Mouse (Mus musculus): ENCODE data around the gene Acox2. TPM values are rescaled to one million over a fixed set of nuclear protein-coding genes. Genes with fewer than 3 reads are reported as not detected.
A peak's percentile ranks its signal among the peaks of the same experiment; 100 is the strongest.
"Not testable (repeated sequence)": the region's sequence is repeated elsewhere in the genome, so short reads cannot be mapped to it uniquely, and the experiment has no call there.

Gene Acox2
- not detected for total RNA-seq (2021)

- DNase-seq: no peak
Observed at GRCm38 (mm10) chr14:8259166-8259565, at the start of gene Acox2. Gene Acox2 (minus strand): TSS chr14:8259353.

DNA sequence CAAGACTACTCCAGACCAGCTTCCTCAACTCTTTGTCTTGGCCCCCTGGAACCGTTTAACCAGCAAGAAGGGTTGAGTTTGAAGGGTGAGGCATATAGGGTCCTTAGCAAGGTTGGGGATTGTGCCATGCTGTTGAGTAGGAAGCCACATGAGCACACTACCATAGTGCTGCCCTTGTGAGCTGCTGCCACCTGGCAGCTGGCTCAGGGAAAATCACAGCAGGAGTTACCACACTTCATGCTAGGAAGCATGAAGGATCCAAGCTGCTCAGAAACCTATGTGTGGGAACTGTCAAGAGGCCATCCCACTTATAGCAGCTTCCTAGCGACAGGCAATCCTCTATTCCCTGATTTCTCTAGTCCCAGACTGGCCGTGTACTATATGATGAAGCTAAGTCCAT is 49.5 kb upstream of the Acox2 start:
- DNase-seq: no peak

GRCm38 (mm10) chr14:8306884-8307283 is 47.7 kb upstream of the Acox2 start:
- no peak for DNase-seq

- no peak for DNase-seq
Observed at GRCm38 (mm10) chr14:8305014-8305413, 45.9 kb upstream of the Acox2 start.

GRCm38 (mm10) chr14:8304082-8304481 is 44.9 kb upstream of the Acox2 start:
- DNase-seq: no peak

DNA sequence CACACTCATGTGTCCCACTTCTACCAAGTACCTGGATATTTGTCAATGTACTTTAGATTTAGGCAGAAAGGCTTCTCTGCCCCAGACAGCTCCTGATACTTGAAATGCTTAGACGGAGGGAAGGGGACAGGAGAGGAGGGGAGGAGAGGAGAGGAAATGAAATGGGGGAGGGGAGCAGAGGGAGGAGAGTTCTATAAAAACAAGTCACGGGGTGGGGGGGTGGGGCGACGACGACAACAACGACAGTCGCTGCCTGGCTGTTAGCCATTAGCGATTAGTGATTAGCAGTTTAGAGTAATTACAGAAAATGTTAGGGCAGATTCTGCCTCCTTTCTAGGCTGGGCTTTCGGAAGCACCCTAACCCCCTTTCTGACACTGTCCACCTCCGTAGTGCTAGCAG is 43.5 kb upstream of the Acox2 start:
- DNase-seq: no peak

DNA sequence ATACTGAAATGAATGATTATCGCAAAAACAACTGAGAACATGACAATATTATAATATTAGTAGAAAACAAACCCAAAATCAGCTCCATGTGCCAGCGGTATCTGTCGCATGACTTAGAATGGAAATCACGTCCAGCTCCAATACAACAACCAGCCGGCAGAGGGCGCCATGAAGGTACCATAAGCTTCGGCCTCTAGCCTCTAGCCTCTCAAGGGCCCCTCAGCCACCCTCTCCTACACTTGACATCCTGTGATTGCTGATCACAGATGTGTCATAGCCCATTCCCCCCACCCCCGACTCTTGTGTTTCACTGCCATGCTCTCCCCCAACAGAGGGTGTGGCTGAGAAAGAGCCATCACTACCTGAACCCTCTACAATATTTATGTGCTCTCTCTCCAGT is 41.1 kb upstream of the Acox2 start:
- no peak for DNase-seq

DNA sequence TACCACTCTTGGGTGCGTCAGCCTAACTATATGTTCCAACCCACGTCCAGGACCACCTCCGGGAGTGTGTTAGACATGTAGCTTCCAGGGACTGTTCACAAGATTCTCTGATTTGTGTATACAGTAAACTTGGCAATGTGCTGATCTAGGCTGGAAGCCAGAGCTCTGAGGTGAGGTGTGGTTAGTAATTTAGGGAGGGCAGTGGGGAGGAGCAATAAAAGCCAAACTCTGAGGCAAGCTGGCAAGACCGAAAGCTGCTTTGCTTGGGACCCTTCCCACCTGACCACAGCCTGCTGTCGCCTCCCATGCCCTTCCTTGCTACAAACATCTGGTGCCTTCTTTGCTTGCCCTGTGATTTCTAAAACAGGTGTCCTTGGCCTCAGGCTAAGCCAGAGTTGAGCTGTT is 38.7 kb upstream of the Acox2 start:
- no peak for DNase-seq

DNA sequence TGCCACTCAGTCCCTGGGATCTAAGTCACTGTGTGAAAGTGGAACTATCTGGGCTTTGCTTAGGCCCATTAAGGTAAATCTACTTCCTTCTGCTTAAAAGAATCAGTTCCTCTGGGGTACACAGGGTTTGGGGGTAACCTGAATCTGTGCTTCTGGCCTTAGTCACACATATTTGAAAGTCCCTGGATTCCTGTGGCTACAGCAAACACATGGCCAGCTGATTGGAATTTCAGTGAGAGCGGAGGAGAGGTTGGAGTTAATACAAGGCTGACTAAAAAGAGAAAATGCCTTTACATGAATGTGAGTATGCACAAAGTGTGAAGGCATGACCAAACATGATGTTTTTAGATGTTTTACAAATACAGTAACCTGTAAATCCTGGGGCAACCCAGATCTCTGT is 35.1 kb upstream of the Acox2 start:
- DNase-seq: no peak

DNA sequence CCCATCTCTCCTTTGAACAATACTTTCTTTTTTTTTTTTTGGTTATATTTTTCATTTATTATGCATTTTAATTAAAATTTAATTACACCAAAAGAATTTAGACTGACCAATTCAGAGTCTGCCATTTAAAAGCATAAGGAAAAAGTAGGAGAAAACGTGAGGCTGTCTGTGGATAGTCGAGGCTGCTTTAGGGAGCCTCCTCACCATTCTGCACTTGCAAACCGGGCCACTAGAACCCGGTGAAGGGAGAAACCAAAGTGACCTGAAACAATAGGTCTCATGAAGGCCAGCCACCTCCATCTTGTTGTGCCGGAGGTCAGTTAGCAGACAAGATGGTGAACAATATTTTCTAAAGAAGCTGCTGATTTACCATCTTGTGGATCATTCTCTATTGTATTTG is 27.4 kb upstream of the Acox2 start:
- DNase-seq: not testable (repeated sequence)

GRCm38 (mm10) chr14:8283784-8284183 is 24.6 kb upstream of the Acox2 start:
- DNase-seq: no peak

DNA sequence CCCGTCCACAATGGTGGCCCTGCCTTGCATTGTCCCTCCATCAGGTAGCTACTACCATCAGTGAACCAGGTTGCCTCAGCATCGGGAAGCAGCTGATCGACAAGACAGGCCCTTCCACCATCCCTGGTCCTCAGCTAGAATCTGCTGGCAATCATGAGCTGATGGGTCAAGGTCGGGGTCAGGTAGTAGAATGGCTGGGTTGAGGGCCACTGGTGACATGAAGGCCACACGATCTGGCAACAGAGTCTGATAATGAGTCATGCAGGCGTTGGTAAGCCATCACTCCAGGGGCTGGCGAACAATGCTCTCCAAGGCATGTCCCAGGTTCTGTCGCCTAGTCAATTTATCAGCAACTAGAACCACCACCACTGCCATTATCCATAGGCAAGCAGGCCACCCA is 12.1 kb upstream of the Acox2 start:
- not testable (repeated sequence) for DNase-seq

DNA sequence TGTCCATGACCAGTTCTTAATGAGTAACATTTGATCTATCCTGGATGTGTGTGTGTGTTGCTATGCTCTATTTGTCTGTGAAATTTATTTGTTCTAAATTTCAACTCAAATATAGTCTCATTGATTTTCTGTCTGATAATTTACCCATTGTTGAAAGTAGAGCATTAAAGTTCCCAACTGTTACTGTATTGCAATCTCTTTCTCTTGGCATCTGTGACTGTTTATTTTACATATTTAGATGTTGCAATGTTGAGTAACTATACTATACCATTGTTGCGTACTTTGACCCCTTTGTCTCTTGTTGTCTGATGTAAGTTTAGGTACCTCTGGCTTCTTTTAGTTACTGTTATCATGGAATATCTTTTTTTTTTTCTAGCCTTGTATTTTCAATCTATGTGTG is 5.2 kb upstream of the Acox2 start:
- no peak for DNase-seq

- no peak for DNase-seq
Observed at GRCm38 (mm10) chr14:8262242-8262641, 3.1 kb upstream of the Acox2 start.

DNA sequence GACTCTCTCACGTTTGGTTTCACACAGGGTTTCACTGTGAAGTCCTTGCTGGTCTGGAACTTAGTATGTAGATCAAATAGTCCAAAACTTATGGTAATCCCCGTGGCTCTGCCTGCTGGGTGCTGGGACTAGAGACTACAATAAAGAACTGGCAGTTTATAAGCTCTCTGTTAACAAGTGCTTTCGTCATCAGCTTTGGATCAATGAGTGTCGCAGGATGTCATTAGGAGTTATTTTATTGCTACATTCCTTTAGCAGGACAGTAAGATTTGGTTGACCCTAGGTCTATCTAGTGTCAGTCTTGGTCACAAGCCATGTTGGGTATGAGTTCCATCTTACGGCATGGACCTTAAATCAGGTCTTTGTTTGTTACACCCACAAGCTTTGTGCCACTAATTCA is 1.1 kb upstream of the Acox2 start:
- DNase-seq: no peak

GRCm38 (mm10) chr14:8258752-8259151 is 401 bp downstream of the Acox2 start:
- DNase-seq: no peak

GRCm38 (mm10) chr14:8258335-8258627 is 872 bp downstream of the Acox2 start:
- DNase-seq: no peak

DNA sequence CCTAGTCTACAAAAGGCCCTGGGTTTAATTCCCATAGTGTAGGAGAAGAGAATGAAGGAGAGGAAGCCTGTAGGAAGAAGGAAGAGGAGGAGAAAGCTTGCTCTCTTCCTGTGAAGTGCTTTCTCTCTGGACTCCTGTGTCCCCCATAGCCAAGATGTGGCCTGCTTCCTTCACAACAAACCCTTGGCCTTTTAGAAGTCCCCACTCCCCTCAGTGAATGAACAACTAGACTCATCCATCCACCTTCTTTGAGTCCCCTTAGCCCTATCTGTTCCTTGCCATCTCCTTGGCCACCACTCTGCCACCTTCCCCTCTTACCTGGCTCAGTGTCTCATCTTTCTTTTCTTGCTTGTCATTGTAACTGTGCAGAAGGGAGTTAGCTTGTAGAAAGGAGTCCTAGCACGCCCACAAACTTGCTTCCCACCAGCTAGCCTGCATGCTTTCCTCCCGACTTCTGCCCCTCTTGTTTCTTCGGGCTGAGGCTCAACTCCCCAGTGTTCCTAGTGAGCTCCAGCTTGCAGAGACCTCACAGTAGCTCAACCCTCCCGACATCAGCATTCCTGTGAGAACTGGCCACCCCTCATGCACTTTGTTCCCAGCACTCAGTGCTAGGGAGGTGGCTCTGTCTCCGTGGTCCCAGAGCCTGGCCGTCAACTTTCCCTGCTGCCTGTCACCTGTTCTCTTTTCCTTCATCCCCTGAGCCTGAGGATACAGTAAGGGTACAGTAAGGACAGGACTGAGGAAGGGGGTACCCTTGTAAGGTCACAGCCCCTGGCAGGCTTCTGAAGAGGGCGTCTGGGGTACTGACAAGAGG is 1.4 kb downstream of the Acox2 start:
- no peak for DNase-seq

- no peak for DNase-seq
Observed at GRCm38 (mm10) chr14:8256881-8257280, 2.3 kb downstream of the Acox2 start.

DNA sequence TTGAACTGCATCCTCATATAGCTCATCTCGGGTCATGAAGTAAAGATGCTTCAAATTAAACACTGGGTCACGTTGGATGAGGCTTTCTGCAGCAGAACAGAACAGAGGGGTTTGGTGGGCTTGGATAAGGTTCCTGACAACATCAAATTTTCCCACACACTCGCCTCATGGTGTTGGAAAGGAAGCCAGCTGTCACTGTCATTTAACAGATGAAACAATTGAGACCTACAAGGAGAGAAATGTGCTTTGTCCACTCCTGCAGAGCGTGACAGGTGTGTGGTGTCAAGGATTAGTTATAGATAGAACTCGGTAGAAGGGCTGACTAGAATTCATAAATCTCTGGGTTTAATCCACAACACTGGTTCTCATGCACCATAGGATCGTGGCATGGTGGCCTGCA is 3.1 kb downstream of the Acox2 start:
- DNase-seq: no peak

- DNase-seq: peak; percentile 21 to 55
Observed at GRCm38 (mm10) chr14:8255076-8255729, 4.0 kb downstream of the Acox2 start.

DNA sequence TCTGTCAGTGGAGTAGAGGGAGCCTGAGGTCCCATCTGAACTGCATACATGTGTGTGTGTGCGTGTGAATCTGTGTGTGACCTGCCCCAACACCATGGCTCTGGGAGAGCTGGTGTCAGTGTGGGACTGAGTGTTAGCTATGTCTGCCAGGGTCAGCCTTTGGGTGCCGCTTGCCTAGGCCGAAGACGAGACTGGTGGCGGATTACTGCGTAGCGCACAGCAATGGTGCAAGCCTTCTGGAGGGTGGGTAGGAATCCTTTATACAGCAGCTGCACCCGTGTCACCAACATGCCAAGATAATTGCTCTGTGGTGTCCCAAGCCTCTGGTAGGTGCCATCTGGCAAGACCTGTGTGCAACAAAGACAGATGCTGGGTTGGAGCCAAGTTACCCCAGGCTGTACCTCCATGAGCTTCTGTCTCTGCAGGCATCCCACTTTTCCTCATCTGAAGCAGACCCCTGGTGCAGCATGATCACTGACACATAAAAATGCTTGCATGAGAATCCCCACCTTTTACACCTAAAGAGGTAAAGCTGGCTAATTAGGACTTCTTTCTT is 7.7 kb downstream of the Acox2 start:
- DNase-seq: no peak

GRCm38 (mm10) chr14:8250141-8250871 is 8.8 kb downstream of the Acox2 start:
- no peak for DNase-seq

Data from layer of hippocampus, postnatal 36 days (tissue).